Mouse (Mus musculus) C2C12 (cell line): ENCODE data around the gene Rabac1.

Experiments used
- CEBPB ChIP-seq: IDR thresholded peaks from one replicate; pipeline ENCODE4 v1.6.1; 2011; ENCODE audit warnings: low read depth, mild to moderate bottlenecking, control low read depth, moderate library complexity
- CTCF ChIP-seq: IDR thresholded peaks from one replicate; pipeline ENCODE4 v1.5.1; 2011; ENCODE audit not compliant: control insufficient read depth, insufficient read depth, insufficient read length
- FOSL1 ChIP-seq: IDR thresholded peaks from one replicate; pipeline ENCODE4 v1.8.0; 2011; ENCODE audit warnings: mild to moderate bottlenecking, low read length; ENCODE audit not compliant: poor library complexity, insufficient read depth, severe bottlenecking
- MAX ChIP-seq: IDR thresholded peaks from one replicate; pipeline ENCODE4 v1.6.1; 2011; ENCODE audit warnings: mild to moderate bottlenecking, control low read depth
- USF1 ChIP-seq: IDR thresholded peaks from one replicate; pipeline ENCODE4 v1.6.1; 2011; ENCODE audit warnings: low read depth, mild to moderate bottlenecking, control low read depth, moderate library complexity

DNA sequence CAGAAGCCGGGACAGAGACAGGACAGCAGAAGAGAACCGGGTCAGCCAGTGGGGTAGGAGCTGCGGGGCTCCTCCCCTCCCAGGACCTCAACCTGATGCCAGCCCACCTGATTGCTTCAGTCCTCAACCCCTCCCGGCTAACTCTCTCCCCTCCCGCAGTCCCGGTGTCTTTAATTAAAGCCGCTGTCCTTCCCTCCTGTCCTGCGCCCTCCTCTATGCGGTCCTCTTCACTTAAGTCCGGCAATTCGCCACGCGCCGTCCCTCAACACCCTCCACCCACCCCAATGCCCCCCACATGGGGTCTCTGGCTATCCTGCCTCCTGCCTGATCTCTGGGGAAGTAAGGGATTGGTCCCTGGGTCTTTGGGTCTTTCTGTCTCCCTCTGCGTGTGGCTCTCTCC is 40.9 kb downstream of the Rabac1 start:
- no peak for TF ChIP-seq CTCF
- no peak for TF ChIP-seq MAX
- TF ChIP-seq USF1: no peak
- no peak for TF ChIP-seq FOSL1
- no peak for TF ChIP-seq CEBPB
